Mouse (Mus musculus) cerebellum, adult 2 months (tissue): Measurements from ENCODE around the gene Cpsf6. TPM values are rescaled to one million over a fixed set of nuclear protein-coding genes. Genes with fewer than 3 reads are reported as not detected.
A peak's percentile ranks its signal among the peaks of the same experiment; 100 is the strongest.

Experiments
- DNase-seq, 2 experiments: peaks; one replicate each; pipeline ENCODE4 v3.0.0; 2021
- H3K27ac ChIP-seq: fragments of 200-500 bp; 2 replicates; pipeline ENCODE4 v1.5.1; 2012; ENCODE audit warnings: low read length, control low read depth, inconsistent platforms; ENCODE audit not compliant: insufficient read depth
- H3K27me3 ChIP-seq: fragments of 200-500 bp; 2 replicates; pipeline ENCODE4 v1.6.1; 2012; ENCODE audit warnings: inconsistent platforms, mild to moderate bottlenecking, low read length, moderate library complexity; ENCODE audit not compliant: control insufficient read depth, insufficient read depth
- H3K4me1 ChIP-seq: fragments of 200-500 bp; 2 replicates; pipeline ENCODE4 v1.6.1; 2011; ENCODE audit warnings: low read length; ENCODE audit not compliant: control insufficient read depth, insufficient read depth
- H3K4me3 ChIP-seq: fragments of 200-500 bp; replicated peaks from 2 replicates; pipeline ENCODE3; 2011; ENCODE audit warnings: mild to moderate bottlenecking, low read depth, low read length, control low read depth; ENCODE audit not compliant: insufficient read depth
- CTCF ChIP-seq: fragments of 200-500 bp; IDR thresholded peaks from 2 replicates; pipeline ENCODE4 v1.5.1; 2011; ENCODE audit warnings: low read depth, mild to moderate bottlenecking, control low read depth, low read length, moderate library complexity, borderline replicate concordance; ENCODE audit not compliant: insufficient read depth
- POLR2A ChIP-seq: fragments of 200-500 bp; IDR thresholded peaks from 2 replicates; pipeline ENCODE4 v1.6.1; 2011; ENCODE audit warnings: low read length, control low read depth, borderline replicate concordance; ENCODE audit not compliant: insufficient read depth
- WGBS: fragments of 180-500 bp; shearing (Covaris S2); methylation state at CpG from one replicate; pipeline ENCODE4 v1.1.7; 2018; 5-methylcytosine and 5-hydroxymethylcytosine counted together
- polyA plus RNA-seq: library from polyadenylated mRNA; depleted of rRNA; stranded (reverse); fragments of >200 nt; gene quantifications from 2 replicates; pipeline ENCODE4 v1.2.3, GENCODE M21; 2012

Gene Cpsf6
- polyA plus RNA-seq, 1 experiment: 64.0 TPM

DNA sequence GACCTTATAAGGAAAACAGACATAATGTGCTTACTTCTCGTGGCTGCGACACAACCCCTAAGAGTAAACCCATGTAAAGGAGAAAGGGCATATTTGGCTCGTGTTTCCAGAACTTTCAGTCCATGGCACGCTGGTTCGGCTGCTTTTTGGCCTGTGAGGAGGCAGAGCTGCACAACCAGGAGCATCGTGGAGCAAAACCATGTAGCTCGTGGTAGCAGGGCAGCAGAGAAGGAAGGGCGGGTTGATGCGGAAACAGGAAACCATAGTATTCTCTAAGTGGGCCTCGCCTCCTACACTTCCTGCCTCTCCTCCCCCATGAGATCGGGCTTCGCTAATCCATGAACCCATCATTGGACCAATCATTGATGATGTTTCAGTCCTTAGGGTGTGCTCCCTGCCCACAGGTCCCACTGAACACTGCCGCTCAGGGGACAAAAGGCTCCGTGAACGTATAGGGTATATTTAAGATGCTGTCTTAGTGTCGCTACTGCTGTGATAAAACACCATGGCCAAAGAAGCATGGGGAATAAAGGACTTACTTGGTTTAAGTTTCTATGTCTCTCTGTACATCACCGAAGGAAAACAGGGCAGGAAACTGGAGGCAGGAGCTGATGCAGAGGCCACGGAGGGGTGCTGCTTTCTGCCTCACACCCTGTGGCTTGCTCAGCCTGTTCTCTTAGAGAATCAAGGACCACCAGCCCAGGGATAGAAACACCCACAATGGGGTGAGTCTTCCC is 18.4 kb upstream of the Cpsf6 start:
- Histone ChIP-seq H3K4me3 (no peak overlapping the region), H3K27me3 (no peaks in the 10 kb centered on the region), H3K4me1 (no peaks in the 10 kb centered on the region), H3K27ac (no peak overlapping the region)
- no peak for TF ChIP-seq POLR2A
- no peak for TF ChIP-seq CTCF
- no peak for DNase-seq
- 84% methylated on average over 18 of the region's 18 CpGs for WGBS

- no peaks in the 10 kb centered on the region for H3K4me1 ChIP-seq
- TF ChIP-seq CTCF (no peak), POLR2A (no peak)
- no peak overlapping the region for H3K4me3 ChIP-seq
- no peak for DNase-seq
- no peak overlapping the region for H3K27ac ChIP-seq
- H3K27me3 ChIP-seq: no peaks in the 10 kb centered on the region
- WGBS: 73% methylated on average over 10 of the region's 10 CpGs
These were observed 17.4 kb upstream of the Cpsf6 start for GRCm38 (mm10) chr10:117397106-117397625.

- no peak for DNase-seq
- Histone ChIP-seq H3K4me1 (no peaks in the 10 kb centered on the region), H3K27me3 (no peaks in the 10 kb centered on the region), H3K27ac (no peak overlapping the region), H3K4me3 (no peak overlapping the region)
- TF ChIP-seq CTCF (no peak), POLR2A (no peak)
- 71% methylated on average over 18 of the region's 18 CpGs for WGBS
These were observed 16.7 kb upstream of the Cpsf6 start for GRCm38 (mm10) chr10:117396386-117397048.

GRCm38 (mm10) chr10:117395801-117396200 is 16.0 kb upstream of the Cpsf6 start:
- Histone ChIP-seq H3K4me3 (no peak overlapping the region), H3K4me1 (no peaks in the 10 kb centered on the region), H3K27ac (no peak overlapping the region), H3K27me3 (no peaks in the 10 kb centered on the region)
- 92% methylated on average over 2 of the region's 2 CpGs for WGBS
- TF ChIP-seq CTCF: no peak
- no peak for TF ChIP-seq POLR2A
- DNase-seq: no peak

- Histone ChIP-seq H3K4me1 (no peaks in the 10 kb centered on the region), H3K27me3 (no peaks in the 10 kb centered on the region), H3K4me3 (no peak overlapping the region), H3K27ac (no peak overlapping the region)
- WGBS: 89% methylated on average over 3 of the region's 3 CpGs
- DNase-seq: no peak
- TF ChIP-seq POLR2A: no peak
- TF ChIP-seq CTCF: no peak
These were observed 15.1 kb upstream of the Cpsf6 start for GRCm38 (mm10) chr10:117394738-117395550.

GRCm38 (mm10) chr10:117393891-117394395 is 14.1 kb upstream of the Cpsf6 start:
- WGBS: 65% methylated on average over 11 of the region's 11 CpGs
- Histone ChIP-seq H3K4me3 (no peak overlapping the region), H3K27ac (no peak overlapping the region), H3K4me1 (no peaks in the 10 kb centered on the region), H3K27me3 (no peaks in the 10 kb centered on the region)
- no peak for DNase-seq
- TF ChIP-seq POLR2A (no peak), CTCF (no peak)

- WGBS: 3% methylated on average over 25 of the region's 27 CpGs
- no peak for DNase-seq
- Histone ChIP-seq H3K27ac (no peak overlapping the region), H3K4me1 (no peaks in the 10 kb centered on the region), H3K27me3 (no peaks in the 10 kb centered on the region), H3K4me3 (peak overlapping the region; percentile 49)
- TF ChIP-seq POLR2A: no peak
- TF ChIP-seq CTCF: no peak
These were observed 13.5 kb upstream of the Cpsf6 start for GRCm38 (mm10) chr10:117393196-117393890.
